In genomic region chr5:76590009-76590408, GRCm38 (mm10) we compare ENCODE assay signal across 10 mouse cellular contexts. TPM values are rescaled to one million over a fixed set of nuclear protein-coding genes. Genes with fewer than 3 reads are reported as not detected.
DNase-seq lines count a peak whose midpoint lies in the region; ATAC-seq and TF ChIP-seq lines count a peak whose summit lies in the region.
"Had no signal": no experiment of that assay in that cellular context is flagged by ENCODE, and none has a peak within 500 bp of the region (broad histone marks: within the 10 kb centered on the region; RNA-seq: fewer than 3 reads in every experiment).

No protein-coding gene starts in this region.

- peaks cover 27% of the 10 kb centered on the region for H3K36me3 ChIP-seq in lung, embryonic 15.5 days
- H3K36me3 ChIP-seq in embryonic facial prominence, embryonic 15.5 days: peaks cover 28% of the 10 kb centered on the region
- peaks cover 16% of the 10 kb centered on the region; the same call in 1 of the 2 replicates for H3K36me3 ChIP-seq in hindbrain, postnatal 0 days (ENCODE audit: insufficient read depth, low read length)
- H3K36me3 ChIP-seq in neural tube, embryonic 15.5 days: peaks cover 23% of the 10 kb centered on the region

- DNase-seq in lung, postnatal 14 days: no peak
- DNase-seq in hindbrain, postnatal 0 days (ENCODE audit: low spot score): no peak
- no peak for DNase-seq in adrenal gland, adult (ENCODE audit: inconsistent age in 2 of 2, low spot score in 1 of 2)
- DNase-seq: adrenal gland, adult 8-10 months; cerebellum, adult 18-20 months had no signal

- no peak overlapping the region for H3K27ac ChIP-seq in lung, embryonic 15.5 days
- no peak overlapping the region for H3K27ac ChIP-seq in embryonic facial prominence, embryonic 15.5 days (replicated peaks)
- H3K27ac ChIP-seq in hindbrain, postnatal 0 days: no peak overlapping the region
- H3K27ac ChIP-seq in neural tube, embryonic 15.5 days (replicated peaks): no peak overlapping the region
- H3K27ac ChIP-seq: left cerebral cortex, adult 2 months had no signal

- ATAC-seq in lung, embryonic 15.5 days (ENCODE audit: borderline replicate concordance, extremely low read depth, low FRiP score, low TSS enrichment): no peak
- ATAC-seq in embryonic facial prominence, embryonic 15.5 days (ENCODE audit: insufficient number of reproducible peaks, low FRiP score, low TSS enrichment, low read depth): no peak
- no peak for ATAC-seq in hindbrain, postnatal 0 days
- no peak for ATAC-seq in neural tube, embryonic 15.5 days (ENCODE audit: low FRiP score)
- ATAC-seq in monocyte, adult 5-6 weeks (replicated peaks; ENCODE audit: insufficient number of reproducible peaks, low FRiP score, low TSS enrichment, poor library complexity, severe bottlenecking): no peak

- H3K9ac ChIP-seq in lung, embryonic 15.5 days: peak overlapping the region; percentile 92; the same call in 1 of the 2 replicates
- H3K9ac ChIP-seq in embryonic facial prominence, embryonic 15.5 days: no peak overlapping the region
- no peak overlapping the region for H3K9ac ChIP-seq in hindbrain, postnatal 0 days (replicated peaks; ENCODE audit: low read length)
- H3K9ac ChIP-seq in neural tube, embryonic 15.5 days (replicated peaks): 0 out of 2 replicates have a peak overlapping the region, but pooled peaks have one; percentile 18

- no peak for TF ChIP-seq CTCF in hindbrain, postnatal 0 days (IDR thresholded peaks at IDR 0.05; ENCODE audit: low read depth)

- H3K4me2 ChIP-seq in lung, embryonic 15.5 days: 0 out of 2 replicates have a peak overlapping the region, but pooled peaks have one; percentile 69
- H3K4me2 ChIP-seq in embryonic facial prominence, embryonic 15.5 days (replicated peaks): peak overlapping the region; percentile 64
- peak overlapping the region; percentile 81 for H3K4me2 ChIP-seq in hindbrain, postnatal 0 days (ENCODE audit: low read depth, low read length)
- peak overlapping the region; percentile 66 for H3K4me2 ChIP-seq in neural tube, embryonic 15.5 days

- H3K27me3 ChIP-seq in lung, embryonic 15.5 days: no peaks in the 10 kb centered on the region
- no peaks in the 10 kb centered on the region for H3K27me3 ChIP-seq in embryonic facial prominence, embryonic 15.5 days
- no peaks in the 10 kb centered on the region for H3K27me3 ChIP-seq in hindbrain, postnatal 0 days (ENCODE audit: insufficient read depth, low read length)
- H3K27me3 ChIP-seq in neural tube, embryonic 15.5 days (replicated peaks): no peaks in the 10 kb centered on the region

- no peaks in the 10 kb centered on the region for H3K9me3 ChIP-seq in lung, embryonic 15.5 days
- H3K9me3 ChIP-seq in embryonic facial prominence, embryonic 15.5 days (replicated peaks): no peaks in the 10 kb centered on the region
- no peaks in the 10 kb centered on the region for H3K9me3 ChIP-seq in hindbrain, postnatal 0 days (ENCODE audit: low read length)
- no peaks in the 10 kb centered on the region for H3K9me3 ChIP-seq in neural tube, embryonic 15.5 days (replicated peaks)

- H3K4me1 ChIP-seq in lung, embryonic 15.5 days: peaks cover 13% of the 10 kb centered on the region
- 0 out of 2 replicates have a peak, but pooled peaks cover 11% of the 10 kb centered on the region for H3K4me1 ChIP-seq in embryonic facial prominence, embryonic 15.5 days
- H3K4me1 ChIP-seq in hindbrain, postnatal 0 days (ENCODE audit: insufficient read depth, low read length): no peaks in the 10 kb centered on the region
- peaks cover 11% of the 10 kb centered on the region for H3K4me1 ChIP-seq in neural tube, embryonic 15.5 days

- WGBS in lung, embryonic 15.5 days: 74% methylated on average over 2 of the region's 2 CpGs
- 87% methylated on average over 2 of the region's 2 CpGs for WGBS in embryonic facial prominence, embryonic 15.5 days
- WGBS in hindbrain, postnatal 0 days: 78% methylated on average over 2 of the region's 2 CpGs
- 71% methylated on average over 2 of the region's 2 CpGs for WGBS in neural tube, embryonic 15.5 days

- no peak overlapping the region for H3K4me3 ChIP-seq in lung, embryonic 15.5 days
- no peak overlapping the region for H3K4me3 ChIP-seq in embryonic facial prominence, embryonic 15.5 days (replicated peaks)
- H3K4me3 ChIP-seq in hindbrain, postnatal 0 days (ENCODE audit: low read length): no peak overlapping the region
- H3K4me3 ChIP-seq in neural tube, embryonic 15.5 days (replicated peaks): no peak overlapping the region

RNA-seq across cellular contexts. Expression of gene Cep135, which starts 1.5 kb away (rescaled TPM):
- polyA plus RNA-seq in lung, embryonic 15.5 days (2015; fragmentation: Nextera tagmentation; extraction: Ambion mirVana): 8.5 and 9.1 TPM in 2 replicates
- polyA plus RNA-seq in embryonic facial prominence, embryonic 15.5 days (2015; fragmentation: Nextera tagmentation; extraction: Ambion mirVana): 7.2 and 8.0 TPM in 2 replicates
- 3.0 and 4.0 TPM in 2 replicates for total RNA-seq in hindbrain, postnatal 0 days (2014; rRNA removed)
- polyA plus RNA-seq in hindbrain, postnatal 0 days (2015; fragmentation: Nextera tagmentation; extraction: Ambion mirVana): 2.6 and 3.3 TPM in 2 replicates
- 3.9 and 4.4 TPM in 2 replicates for polyA plus RNA-seq in neural tube, embryonic 15.5 days (2015; fragmentation: Nextera tagmentation; extraction: Ambion mirVana)
- total RNA-seq in monocyte, adult 5-6 weeks (2017): 22.8 to 29.1 TPM (median 26.8 TPM) in 3 replicates

Comparison
In these comparisons a context has a peak if more than half of its experiments do, and no peak if none do; other contexts are left out.
1. H3K9ac ChIP-seq: peak in lung, embryonic 15.5 days (single experiment) and neural tube, embryonic 15.5 days (single experiment); none in embryonic facial prominence, embryonic 15.5 days (single experiment) and hindbrain, postnatal 0 days (single experiment).
2. Peak in every context shown above with its lines, with median percentiles within 50 percentile points of each other: H3K4me2 ChIP-seq.